Mouse (Mus musculus) NIH3T3 (cell line): ENCODE measurements at regions not wholly inside any gene's neighbourhood (a gene's known extent, or its start where the extent isn't known, plus 50 kb on each side); places are given as distances from the start of the nearest gene placed in this dataset.
"Not testable (repeated sequence)": the region's sequence is repeated elsewhere in the genome, so short reads cannot be mapped to it uniquely, and the experiment has no call there.

Source experiments
- DNase-seq: peaks from one replicate; pipeline ENCODE4 v3.0.0-alpha.2; 2012; ENCODE audit warnings: low read depth

DNA sequence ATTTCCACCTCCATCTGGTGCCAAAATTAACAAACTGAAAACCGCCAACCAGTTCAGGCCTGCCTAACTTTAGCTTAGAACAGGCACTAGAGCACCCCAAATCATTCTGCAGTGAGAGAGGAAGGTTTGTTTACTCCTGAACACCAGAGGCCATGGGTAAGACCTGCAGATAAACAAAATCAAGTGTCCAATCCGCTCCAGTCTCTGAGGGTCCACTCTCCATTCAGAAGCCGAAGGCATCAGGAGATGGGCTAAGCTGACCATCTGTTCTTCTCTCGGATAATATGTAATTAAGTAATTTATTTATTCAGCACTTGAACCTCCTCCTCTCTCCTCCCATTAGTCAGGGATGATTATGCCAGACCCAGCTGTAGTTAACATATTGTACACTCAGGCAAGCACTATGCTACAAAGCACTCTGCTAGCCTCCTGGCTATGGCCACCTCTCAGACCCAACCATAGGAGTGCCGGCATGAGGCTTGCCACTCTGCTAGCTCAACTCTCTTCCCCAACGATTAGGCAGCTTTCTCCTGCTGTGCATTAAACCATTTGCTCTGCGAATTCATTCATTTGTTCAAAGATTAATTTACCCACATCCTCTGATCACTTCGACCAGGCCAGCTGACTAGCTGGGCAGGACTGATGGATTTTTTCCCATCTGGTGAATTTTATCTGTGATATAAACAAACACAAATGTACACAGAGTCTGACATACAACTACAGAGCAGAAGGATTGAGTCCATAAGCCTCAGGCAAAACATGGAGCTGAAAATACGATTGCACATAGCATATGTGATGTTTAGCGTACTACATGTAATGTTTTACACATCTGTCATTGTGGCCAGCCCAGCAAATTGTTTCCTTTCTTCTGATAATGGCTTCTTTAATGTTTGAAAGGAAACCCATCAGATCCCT, 184.4 kb downstream of the Mat2b start:
- no peak for DNase-seq

DNA sequence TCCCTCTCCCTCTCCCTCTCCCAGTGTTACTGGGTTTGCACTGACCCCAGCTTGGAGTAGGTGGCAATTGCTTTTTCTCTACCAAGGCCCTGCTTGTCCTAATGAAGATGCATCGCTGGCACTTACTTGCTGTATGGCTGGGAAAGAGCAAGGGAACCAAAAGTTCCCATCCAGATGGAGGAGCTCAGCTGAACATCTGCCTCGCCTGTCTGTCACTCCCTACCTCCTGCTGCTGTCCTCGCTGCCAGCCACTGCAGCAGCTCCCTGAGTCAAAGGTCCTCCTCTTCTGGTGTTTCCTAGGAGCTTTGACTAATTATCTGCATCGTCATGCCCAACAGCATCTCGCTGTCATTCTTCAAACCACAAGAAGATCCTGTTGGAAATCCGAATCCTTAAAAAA, 203.4 kb downstream of the Mat2b start:
- DNase-seq, result no peak

DNA sequence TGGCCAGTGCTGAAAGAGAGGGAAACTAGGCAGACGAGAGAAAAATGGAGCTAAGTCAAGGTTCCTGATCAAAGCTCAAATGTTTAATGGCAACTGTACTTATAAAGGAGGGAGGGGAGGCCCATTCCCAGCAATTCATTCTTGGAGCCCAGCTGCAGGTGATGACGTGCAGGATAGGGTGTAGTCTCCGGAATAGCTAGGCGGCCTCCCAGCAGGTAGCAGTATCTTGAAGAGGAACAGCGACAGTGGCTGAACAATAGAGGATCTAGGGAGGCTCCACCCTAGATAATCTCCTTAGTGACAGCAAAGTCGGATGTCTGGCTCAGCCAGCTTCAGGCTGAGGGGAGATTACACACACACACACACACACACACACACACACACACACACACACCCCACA, 216.8 kb downstream of the Mat2b start:
- not testable (repeated sequence) for DNase-seq

DNA sequence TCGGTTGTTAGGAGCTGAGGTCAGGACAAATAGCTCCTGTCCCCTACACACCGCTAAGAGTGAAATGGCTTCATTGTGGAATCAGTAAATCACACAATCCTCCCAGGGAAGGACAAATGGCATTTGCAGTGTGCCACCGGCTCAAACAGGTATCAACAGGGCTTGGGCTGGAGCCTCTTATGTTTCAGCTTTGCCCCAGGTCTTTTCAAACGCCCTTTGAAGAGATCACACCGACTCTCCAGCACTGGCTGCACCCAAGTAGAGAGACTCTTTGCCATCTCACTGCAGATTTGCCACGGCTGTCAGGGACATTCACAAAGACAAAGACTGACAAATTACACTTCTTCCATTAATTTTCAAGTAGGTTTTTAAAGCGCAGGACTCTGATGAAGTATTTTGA, 217.7 kb downstream of the Mat2b start:
- no peak for DNase-seq

DNA sequence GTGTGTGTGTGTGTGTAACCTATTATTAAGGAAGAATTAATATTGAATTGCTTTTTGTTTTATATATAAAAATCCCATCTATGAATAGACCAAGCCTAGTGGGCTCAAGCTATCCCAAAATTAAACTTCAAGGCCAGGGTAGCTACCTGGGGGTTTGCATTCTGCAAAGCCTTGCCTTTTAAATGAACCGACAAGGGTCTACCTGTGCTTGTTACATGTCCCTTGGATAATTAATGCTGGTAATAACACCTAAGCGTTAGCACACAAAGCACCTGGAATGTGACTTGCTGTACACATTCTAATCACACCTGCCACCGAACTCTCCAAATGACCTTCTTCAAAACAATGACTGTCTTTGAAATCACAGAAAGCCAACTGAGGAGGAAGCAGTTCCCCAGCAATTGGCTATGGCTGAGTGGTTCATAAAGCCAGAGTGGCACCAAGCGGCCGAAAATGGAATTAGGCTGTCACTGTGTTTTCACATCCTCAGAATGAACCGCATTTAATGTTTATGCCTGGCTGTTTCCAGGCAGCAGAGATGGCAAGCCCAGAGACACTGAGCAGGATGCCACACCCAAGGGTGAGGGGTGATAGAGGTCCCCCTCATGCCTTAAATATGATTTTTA, 225.8 kb downstream of the Mat2b start:
- peak; percentile 84 for DNase-seq

DNA sequence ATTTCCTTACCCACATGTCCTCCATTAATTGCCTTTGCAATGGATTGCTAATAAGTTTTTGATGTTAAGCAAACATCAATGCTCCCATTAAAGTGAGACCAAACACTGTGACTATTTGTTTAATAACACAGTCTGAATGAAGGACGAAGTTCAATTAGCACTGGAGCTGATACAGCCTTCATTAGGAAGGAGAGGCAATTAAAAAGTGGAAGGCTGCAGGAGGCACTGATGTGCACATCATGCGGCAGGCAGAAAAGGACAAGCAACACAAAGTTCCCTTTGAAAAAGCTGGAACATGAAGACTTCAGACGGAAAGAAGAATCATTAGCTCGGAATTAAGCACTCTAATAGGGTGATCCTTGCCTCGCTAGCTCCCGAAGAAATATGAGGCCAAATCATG, 238.4 kb downstream of the Mat2b start:
- no peak for DNase-seq

DNA sequence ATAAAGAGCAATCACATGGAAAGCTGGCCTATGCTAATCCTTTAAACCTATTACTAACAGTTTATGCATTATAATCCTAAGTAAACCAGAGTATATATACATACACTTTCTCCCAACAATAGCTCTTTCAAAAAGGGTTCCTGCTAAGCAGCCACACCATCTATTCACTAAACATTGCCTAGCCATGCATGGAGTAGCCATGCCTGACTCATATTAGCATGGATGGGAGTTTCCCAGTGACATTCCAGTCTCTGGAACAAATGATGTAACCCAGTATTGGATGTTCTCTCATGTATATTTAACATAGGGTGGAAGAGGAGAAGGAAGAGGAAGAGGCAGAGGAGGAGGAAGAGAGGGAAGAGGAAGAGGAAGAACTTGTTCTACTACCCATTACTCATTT, 240.0 kb downstream of the Mat2b start:
- not testable (repeated sequence) for DNase-seq

DNA sequence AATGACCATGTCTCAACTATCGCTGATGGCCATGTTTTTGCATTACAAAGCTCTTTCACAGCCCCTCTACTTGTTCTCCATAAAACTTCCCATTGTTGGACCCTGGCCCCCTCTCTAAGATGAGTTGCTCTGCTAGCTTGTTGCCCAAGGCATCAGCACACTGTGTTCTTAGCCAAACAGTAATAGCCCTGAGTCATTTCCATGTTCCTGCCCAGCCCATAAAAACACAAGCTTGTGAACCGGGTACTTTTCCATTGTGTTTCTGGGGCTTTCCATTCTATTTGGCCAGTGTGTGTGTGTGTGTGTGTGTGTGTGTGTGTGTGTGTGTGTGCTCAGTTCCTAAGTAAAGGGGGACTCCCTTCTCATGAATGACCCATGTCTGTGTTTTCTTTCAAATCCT, 248.2 kb downstream of the Mat2b start:
- peak; percentile 74 for DNase-seq

DNA sequence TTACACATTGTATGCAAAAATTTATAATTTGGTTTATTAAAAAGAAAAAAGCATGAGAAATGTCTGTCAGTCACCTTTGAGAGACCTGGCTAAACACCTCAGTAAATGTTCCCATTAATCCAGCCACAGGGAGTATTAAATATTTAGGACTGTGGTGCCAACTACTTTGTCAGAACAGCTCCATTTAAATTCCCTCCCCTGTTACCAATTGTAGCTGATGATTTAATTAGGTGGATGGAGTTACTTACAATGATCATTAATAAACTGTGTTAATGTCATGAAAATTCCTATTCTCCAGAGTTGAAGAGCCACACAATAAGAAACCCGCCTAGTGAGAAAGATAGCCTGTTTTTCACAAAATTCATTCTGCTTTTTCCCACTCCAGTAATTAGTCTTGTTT, 261.0 kb downstream of the Mat2b start:
- no peak for DNase-seq

DNA sequence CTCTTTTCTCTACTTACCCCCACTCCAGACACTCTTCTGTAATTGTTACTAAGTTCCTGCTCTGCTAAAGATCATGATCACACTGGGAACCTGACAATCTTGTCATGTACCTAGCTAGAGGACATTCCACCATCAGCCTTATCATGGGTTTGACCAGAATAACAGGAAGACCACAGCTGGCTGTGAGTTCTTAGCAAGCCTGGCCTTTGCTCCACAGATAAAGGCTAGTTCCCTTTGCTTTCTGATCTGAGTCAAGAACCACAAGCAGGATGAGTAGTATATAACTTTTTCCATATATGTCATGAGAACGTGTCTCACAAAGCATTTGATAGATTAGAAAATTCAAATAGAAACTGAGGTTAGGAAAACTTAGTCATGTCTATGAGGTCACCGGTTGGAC, 266.1 kb downstream of the Mat2b start:
- no peak for DNase-seq

DNA sequence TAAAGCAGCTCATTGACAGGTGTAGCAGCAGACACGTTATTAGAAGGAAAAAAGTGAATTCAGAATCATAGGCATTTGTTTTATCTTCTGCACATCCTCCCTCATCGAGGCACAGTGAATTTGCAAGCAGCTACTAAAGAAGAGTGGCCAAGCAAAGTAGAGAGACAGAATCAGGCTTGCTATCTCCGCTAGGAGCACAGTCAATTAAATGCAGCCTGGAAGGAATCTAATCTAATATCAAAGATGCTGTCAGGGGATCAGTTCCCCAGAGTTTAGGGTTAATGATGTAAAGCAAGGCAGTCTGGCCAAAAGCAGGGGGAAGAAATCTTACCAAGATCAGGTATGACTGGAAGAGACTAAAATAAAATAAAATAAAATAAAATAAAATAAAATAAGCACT, 270.7 kb downstream of the Mat2b start:
- DNase-seq, result no peak

DNA sequence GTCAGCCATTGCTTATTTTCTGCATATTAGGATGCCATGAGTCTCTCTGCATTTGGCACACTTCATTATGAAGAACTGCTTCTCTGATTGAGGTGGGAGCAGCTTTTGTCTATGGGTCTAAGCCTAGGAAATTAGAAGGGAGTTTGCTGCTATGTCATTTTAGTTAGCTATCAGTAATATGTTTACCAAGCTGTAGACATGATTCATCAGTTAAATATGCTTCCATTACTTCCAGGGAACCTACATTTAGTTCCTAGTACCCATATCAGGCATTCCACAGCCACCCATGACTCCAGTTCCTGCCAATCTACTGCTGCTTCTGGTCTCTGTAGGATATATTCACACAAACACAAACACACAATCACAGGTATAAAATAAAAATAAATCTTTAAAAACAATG, 287.4 kb downstream of the Mat2b start:
- DNase-seq, result peak; percentile 44

DNA sequence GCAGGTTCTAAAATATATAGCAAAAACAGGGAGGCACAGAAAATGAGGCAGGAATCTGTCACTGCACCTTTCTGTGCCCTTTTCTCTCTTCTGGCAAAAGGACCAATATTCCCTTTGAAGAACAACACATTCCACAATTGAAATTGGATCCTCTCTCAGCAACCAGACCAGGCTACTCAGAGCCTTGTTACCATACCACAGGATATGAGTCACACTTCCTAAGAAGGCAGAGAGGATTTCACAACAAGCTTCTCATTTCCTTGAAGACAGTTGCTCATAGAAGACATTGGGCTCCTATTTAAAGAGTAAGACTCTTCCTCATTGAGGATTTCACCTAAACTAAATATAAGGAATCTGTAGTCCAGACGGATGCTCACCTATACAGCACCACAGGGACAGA, 292.8 kb downstream of the Mat2b start:
- DNase-seq, result peak; percentile 83

DNA sequence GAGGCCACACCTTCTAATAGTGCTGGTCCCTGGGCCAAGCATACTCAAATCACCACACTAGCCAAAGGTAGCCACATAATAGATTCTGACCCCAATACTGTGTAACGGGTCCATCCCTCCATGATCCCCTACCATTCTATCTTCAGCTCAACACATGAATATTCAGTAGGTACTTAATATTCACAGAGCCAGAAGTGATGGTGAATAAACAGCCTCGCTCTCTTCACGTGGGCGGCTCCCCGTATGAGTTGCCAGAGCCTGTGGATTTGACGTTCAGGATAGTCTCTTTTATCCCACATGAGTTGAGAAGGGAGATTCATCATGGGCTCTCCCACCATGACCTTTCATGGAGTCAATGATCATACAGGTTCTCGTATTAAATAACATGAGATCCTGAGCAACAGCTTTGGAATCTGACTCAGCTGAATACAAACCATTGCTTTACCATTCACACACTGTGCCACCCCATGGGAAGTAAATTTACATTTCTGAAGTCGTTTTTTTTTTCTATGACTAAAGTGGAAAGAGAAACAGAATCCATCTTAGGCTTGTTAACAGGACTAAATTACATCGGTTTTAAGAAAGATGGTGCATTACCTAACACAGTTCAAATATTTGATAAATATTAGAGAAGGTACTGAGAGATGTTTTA, 297.4 kb downstream of the Mat2b start:
- DNase-seq, result peak; percentile 15

DNA sequence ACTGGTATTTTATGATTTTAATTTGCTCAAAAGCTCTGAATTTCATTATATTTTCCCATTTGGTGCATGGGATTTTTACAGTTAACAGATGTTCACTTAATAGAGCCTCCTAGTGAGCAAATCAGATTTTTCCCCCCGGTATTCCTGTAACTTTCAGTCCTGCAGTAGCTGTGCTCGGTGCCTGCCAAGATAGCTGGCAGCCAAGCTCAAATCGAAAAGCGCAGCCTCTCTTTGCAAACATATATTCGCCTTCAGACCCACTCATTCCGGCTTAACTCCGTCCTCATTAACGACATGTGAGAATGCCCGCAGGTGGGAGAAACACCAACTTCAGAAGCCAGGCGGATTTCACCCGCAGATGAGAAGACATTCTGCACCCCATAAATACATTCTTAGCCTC, 299.7 kb downstream of the Mat2b start:
- no peak for DNase-seq

DNA sequence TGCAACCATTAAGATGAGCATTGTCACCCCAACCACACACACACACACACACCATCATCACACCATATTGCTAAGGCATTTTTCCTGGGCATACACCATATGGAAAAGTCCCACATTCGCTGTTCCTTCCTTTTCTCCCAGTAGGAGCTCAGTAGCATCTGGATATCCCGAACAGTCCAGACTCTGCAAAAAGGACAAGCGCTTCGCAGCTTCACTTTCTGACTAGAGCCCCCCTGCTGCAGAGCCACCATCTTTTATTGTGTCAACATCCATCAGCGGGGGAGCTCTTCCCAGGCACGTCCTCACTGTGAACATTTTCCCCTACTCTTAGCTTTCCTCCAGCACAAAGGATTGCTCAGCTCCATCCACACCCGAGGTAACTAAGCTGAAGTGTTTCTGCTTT, 300.1 kb downstream of the Mat2b start:
- DNase-seq, result no peak

DNA sequence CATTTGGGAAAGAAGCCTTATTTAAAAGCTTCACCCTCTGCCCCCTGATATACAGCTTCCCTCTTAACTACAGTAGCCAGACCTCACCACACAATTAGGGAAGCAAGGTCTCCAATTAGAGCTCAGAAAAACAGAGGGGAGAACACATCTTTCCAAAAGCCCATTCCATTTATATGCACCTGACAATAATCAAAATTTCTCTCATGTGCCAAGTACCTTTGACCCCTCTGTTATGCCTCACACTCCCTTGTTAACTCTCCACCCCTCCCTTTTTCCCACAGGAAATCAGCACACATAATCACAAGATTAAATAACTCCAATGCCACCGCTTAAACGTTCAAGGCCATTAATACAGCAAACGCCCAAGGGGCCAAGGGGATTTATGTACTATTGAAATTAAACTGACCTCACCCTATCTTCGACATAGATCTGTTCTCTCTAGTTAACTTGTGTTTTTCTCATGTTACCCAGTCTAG, 300.7 kb downstream of the Mat2b start:
- DNase-seq, result no peak

DNA sequence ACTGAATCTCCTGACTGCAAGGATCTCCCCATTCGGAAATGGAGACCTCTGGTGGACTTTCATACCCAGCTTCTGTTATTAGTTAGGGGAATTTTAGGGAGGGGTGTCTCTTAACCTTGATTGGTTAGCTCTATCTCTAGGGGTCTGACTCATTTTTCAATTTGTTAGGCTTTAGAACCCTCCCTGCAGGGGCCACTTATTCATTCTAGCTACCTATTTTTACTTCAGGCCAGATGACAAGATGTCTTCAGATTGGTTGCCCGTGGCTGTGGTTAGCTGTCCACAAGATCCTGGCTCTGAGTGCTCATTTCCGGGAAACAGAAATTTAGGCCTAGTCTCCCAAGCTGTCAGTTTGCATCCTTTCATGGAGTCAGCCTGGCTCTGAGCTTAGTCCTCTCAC, 314.3 kb downstream of the Mat2b start:
- peak; percentile 32 for DNase-seq

DNA sequence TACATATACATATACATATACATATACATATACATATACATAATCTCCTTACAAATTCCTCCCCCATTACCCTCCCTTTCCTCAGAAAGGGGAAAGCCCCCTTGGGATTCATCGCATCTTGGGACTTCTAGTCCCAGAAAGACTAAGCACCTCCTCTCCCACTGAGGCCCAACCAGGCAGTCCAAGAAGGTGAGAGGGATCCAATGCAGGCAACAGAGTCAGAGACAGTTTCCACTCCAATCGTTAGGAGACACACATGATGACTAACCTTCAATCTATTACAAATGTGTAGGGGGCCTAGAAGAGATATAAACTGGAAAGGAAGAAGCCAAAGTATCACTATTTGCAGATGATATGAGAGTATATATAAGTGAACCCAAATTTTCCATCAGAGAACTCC, 323.3 kb downstream of the Mat2b start:
- no peak for DNase-seq

DNA sequence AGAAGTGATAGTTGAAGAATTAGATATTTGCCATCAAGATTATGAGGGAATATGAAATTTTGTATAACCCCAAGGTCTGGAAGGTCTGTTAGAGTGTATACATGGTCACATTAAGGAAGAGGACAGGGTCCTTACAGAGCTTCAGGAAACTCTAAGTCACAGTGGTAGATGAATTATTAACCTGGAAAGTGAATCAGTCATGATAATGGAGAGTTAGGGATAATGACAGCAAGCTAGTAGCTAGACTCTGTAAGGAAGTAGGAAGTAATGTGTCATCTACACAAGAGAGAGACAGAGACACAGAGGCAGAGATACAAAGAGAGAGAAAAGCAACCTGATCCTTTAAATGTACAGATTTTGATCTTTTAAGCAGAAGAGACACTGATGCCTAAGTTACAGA, 328.4 kb downstream of the Mat2b start:
- no peak for DNase-seq

DNA sequence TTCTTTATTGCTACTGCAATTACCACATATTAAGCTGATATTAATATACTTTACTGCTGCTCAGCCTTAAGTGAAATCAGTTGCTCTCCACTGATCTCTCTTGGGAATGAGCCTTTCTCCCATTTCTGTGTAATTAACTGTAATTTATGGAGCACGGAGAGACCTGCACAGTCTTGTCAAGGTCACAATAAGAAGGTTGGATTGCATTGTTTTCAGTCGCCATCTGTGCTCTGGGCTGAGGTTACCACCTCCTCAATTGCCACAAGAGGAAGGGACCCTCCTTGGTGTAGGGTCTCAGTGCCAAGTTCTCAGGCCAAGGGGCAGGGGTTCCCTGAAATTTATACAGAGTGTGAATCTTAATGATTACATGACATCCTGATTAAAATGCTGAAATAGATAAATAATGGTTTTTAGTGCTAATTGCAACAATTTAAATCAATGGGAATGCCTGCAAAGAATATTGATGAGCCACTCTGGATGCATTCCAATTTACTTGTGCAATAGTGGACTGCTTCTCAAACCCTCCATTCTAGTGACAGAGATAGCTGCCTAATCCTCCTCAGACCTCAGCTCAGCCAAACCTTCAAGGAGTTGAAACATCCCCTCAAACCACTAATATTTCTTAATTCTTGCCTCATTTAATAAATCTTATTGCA, 332.3 kb downstream of the Mat2b start:
- no peak for DNase-seq
